Mouse (Mus musculus) ES-Bruce4 (cell line): Measurements from ENCODE around the gene Ptprs. TPM values are rescaled to one million over a fixed set of nuclear protein-coding genes. Genes with fewer than 3 reads are reported as not detected.
A peak's percentile ranks its signal among the peaks of the same experiment; 100 is the strongest.

Experiments used
- H3K27ac ChIP-seq: 2 replicates; pipeline ENCODE4 v1.5.1; 2012; ENCODE audit warnings: low read length, inconsistent platforms; ENCODE audit not compliant: insufficient read depth
- H3K27me3 ChIP-seq: 2 replicates; pipeline ENCODE4 v1.6.1; 2012; ENCODE audit warnings: mild to moderate bottlenecking, low read length, inconsistent platforms; ENCODE audit not compliant: control insufficient read depth, poor library complexity, insufficient read depth, severe bottlenecking
- H3K36me3 ChIP-seq: 2 replicates; pipeline ENCODE4 v1.6.1; 2012; ENCODE audit warnings: inconsistent platforms, mild to moderate bottlenecking, low read length, moderate library complexity; ENCODE audit not compliant: control insufficient read depth, poor library complexity, insufficient read depth, severe bottlenecking
- H3K4me1 ChIP-seq: one replicate; pipeline ENCODE4 v1.8.1; 2011; ENCODE audit warnings: low read length; ENCODE audit not compliant: control insufficient read depth, insufficient read depth
- H3K4me3 ChIP-seq: 2 replicates; pipeline ENCODE4 v1.5.1; 2011; ENCODE audit warnings: low read depth, mild to moderate bottlenecking, low read length
- H3K9ac ChIP-seq: 2 replicates; pipeline ENCODE4 v1.6.1; 2012; ENCODE audit warnings: low read depth, mild to moderate bottlenecking, inconsistent platforms; ENCODE audit not compliant: poor library complexity, severe bottlenecking
- H3K9me3 ChIP-seq: replicated peaks from 2 replicates; pipeline ENCODE4 v1.6.1; 2012; ENCODE audit warnings: mild to moderate bottlenecking, low read length, inconsistent platforms; ENCODE audit not compliant: control insufficient read depth, poor library complexity, insufficient read depth, severe bottlenecking
- CTCF ChIP-seq: IDR thresholded peaks from one replicate; pipeline ENCODE4 v1.8.1; 2011; ENCODE audit warnings: low read depth, low read length
- EP300 ChIP-seq: IDR thresholded peaks from 2 replicates; pipeline ENCODE4 v1.6.1; 2011; ENCODE audit warnings: low read depth, low read length; ENCODE audit not compliant: insufficient read depth
- POLR2A ChIP-seq: IDR thresholded peaks from one replicate; pipeline ENCODE4 v1.8.1; 2011; ENCODE audit warnings: low read length; ENCODE audit not compliant: insufficient read depth
- polyA plus RNA-seq: library from polyadenylated mRNA; stranded (reverse); fragments of >200 nt; gene quantifications from 2 replicates; pipeline ENCODE4 v1.2.4, GENCODE M21; 2011; ENCODE audit warnings: low read depth; ENCODE audit not compliant: missing spikeins, insufficient read depth, insufficient read length

Ptprs gene
- polyA plus RNA-seq, 1 experiment = 159 TPM

GRCm38 (mm10) chr17:56372109-56372508 is 104.2 kb downstream of the Ptprs start:
- Histone ChIP-seq H3K27me3 (no peaks in the 10 kb centered on the region), H3K4me3 (no peak overlapping the region), H3K36me3 (no peaks in the 10 kb centered on the region), H3K9me3 (no peaks in the 10 kb centered on the region), H3K27ac (no peak overlapping the region), H3K9ac (no peak overlapping the region), H3K4me1 (no peaks in the 10 kb centered on the region)
- peak; percentile 27 for TF ChIP-seq CTCF
- no peak for TF ChIP-seq POLR2A

GRCm38 (mm10) chr17:56371029-56371660 is 105.1 kb downstream of the Ptprs start:
- Histone ChIP-seq H3K4me3 (no peak overlapping the region), H3K36me3 (no peaks in the 10 kb centered on the region), H3K27ac (no peak overlapping the region), H3K9me3 (no peaks in the 10 kb centered on the region), H3K4me1 (no peaks in the 10 kb centered on the region), H3K9ac (no peak overlapping the region), H3K27me3 (no peaks in the 10 kb centered on the region)
- TF ChIP-seq CTCF (no peak), POLR2A (no peak), EP300 (no peak)

GRCm38 (mm10) chr17:56370090-56370489 is 106.2 kb downstream of the Ptprs start:
- H3K27me3 ChIP-seq = no peaks in the 10 kb centered on the region
- no peaks in the 10 kb centered on the region for H3K36me3 ChIP-seq
- no peak overlapping the region for H3K4me3 ChIP-seq
- no peak overlapping the region for H3K9ac ChIP-seq
- no peaks in the 10 kb centered on the region for H3K4me1 ChIP-seq
- H3K27ac ChIP-seq = no peak overlapping the region
- H3K9me3 ChIP-seq = no peaks in the 10 kb centered on the region
- no peak for TF ChIP-seq CTCF
- TF ChIP-seq POLR2A = no peak
- TF ChIP-seq EP300 = no peak

- no peak overlapping the region for H3K27ac ChIP-seq
- H3K4me1 ChIP-seq = no peaks in the 10 kb centered on the region
- TF ChIP-seq CTCF = no peak
- no peak for TF ChIP-seq POLR2A
- no peak for TF ChIP-seq EP300
- H3K4me3 ChIP-seq = no peak overlapping the region
- no peaks in the 10 kb centered on the region for H3K27me3 ChIP-seq
- H3K36me3 ChIP-seq = no peaks in the 10 kb centered on the region
- no peak overlapping the region for H3K9ac ChIP-seq
- H3K9me3 ChIP-seq = no peaks in the 10 kb centered on the region
Observed at GRCm38 (mm10) chr17:56368291-56368790, 107.9 kb downstream of the Ptprs start.

- Histone ChIP-seq H3K4me3 (no peak overlapping the region), H3K9me3 (no peaks in the 10 kb centered on the region), H3K9ac (no peak overlapping the region), H3K36me3 (no peaks in the 10 kb centered on the region), H3K4me1 (no peaks in the 10 kb centered on the region), H3K27ac (no peak overlapping the region), H3K27me3 (no peaks in the 10 kb centered on the region)
- TF ChIP-seq EP300 = no peak
- no peak for TF ChIP-seq POLR2A
- TF ChIP-seq CTCF = no peak
Observed at GRCm38 (mm10) chr17:56365791-56366673, 110.3 kb downstream of the Ptprs start.

Other genes with a start within 250 kb of the Ptprs start
- 4.9 and 5.4 TPM in 2 replicates for gene Fem1a, start 219.7 kb downstream of the Ptprs start, polyA plus RNA-seq
- gene Ticam1, start 199.7 kb downstream of the Ptprs start, polyA plus RNA-seq = 4.0 and 4.7 TPM in 2 replicates
- gene Plin3, start 183.6 kb downstream of the Ptprs start, polyA plus RNA-seq = 57.1 and 60.2 TPM in 2 replicates
- not detected in 2 replicates for gene Arrdc5, start 176.2 kb downstream of the Ptprs start, polyA plus RNA-seq
- 162 and 174 TPM in 2 replicates for gene Uhrf1, start 173.2 kb downstream of the Ptprs start, polyA plus RNA-seq
- 9.5 and 11.5 TPM in 2 replicates for gene Kdm4b, start 150.4 kb downstream of the Ptprs start, polyA plus RNA-seq
- gene Znrf4, start 35.9 kb upstream of the Ptprs start, polyA plus RNA-seq = not detected in 2 replicates
- gene Gm20219, start 77.9 kb upstream of the Ptprs start, polyA plus RNA-seq = 1.1 and 2.3 TPM in 2 replicates
- gene Safb2, start 108.1 kb upstream of the Ptprs start, polyA plus RNA-seq = 107 and 117 TPM in 2 replicates
- gene Safb, start 108.3 kb upstream of the Ptprs start, polyA plus RNA-seq = 99.4 and 111 TPM in 2 replicates
- gene 2410015M20Rik, start 133.3 kb upstream of the Ptprs start, polyA plus RNA-seq = 105 and 131 TPM in 2 replicates
- 704 and 766 TPM in 2 replicates for gene Rpl36, start 136.9 kb upstream of the Ptprs start, polyA plus RNA-seq
- gene Lonp1, start 150.4 kb upstream of the Ptprs start, polyA plus RNA-seq = 60.3 and 62.1 TPM in 2 replicates
- gene Catsperd, start 151.7 kb upstream of the Ptprs start, polyA plus RNA-seq = 2.4 and 3.7 TPM in 2 replicates
- 72.6 and 75.6 TPM in 2 replicates for gene Ranbp3, start 196.8 kb upstream of the Ptprs start, polyA plus RNA-seq
- gene Ndufa11, start 241.3 kb upstream of the Ptprs start, polyA plus RNA-seq = 152 and 177 TPM in 2 replicates
- 23.2 and 24.2 TPM in 2 replicates for gene Vmac, start 241.5 kb upstream of the Ptprs start, polyA plus RNA-seq